Comparison of ENCODE assay signal across 31 mouse cellular contexts in genomic region chr6:99087598-99087997, GRCm38 (mm10).
DNase-seq lines count a peak whose midpoint lies in the region; ATAC-seq and TF ChIP-seq lines count a peak whose summit lies in the region.
"Had no signal": no experiment of that assay in that cellular context is flagged by ENCODE, and none has a peak within 500 bp of the region (broad histone marks: within the 10 kb centered on the region; RNA-seq: fewer than 3 reads in every experiment).

No protein-coding gene starts in this region.

- ATAC-seq in heart, embryonic 14.5 days (ENCODE audit: insufficient number of reproducible peaks, insufficient read depth, low FRiP score, low read depth): no peak
- ATAC-seq: forebrain, embryonic 16.5 days; hindbrain, embryonic 16.5 days; lung, postnatal 0 days had no signal

- TF ChIP-seq POLR2A in heart, adult 2 months (IDR thresholded peaks at IDR 0.05; ENCODE audit: insufficient read depth, low read depth, low read length): no peak
- no peak for TF ChIP-seq POLR2A in liver, adult 2 months (IDR thresholded peaks at IDR 0.05; ENCODE audit: extremely low read depth, insufficient read depth, low read length)

- no peak for TF ChIP-seq EP300 in heart, adult 2 months (IDR thresholded peaks at IDR 0.05; ENCODE audit: insufficient read depth, low read depth, low read length)

- H3K4me1 ChIP-seq in heart, adult 2 months (ENCODE audit: control insufficient read depth, insufficient read depth, low read length): peaks cover 6% of the 10 kb centered on the region; the same call in 1 of the 2 replicates
- peaks cover 9% of the 10 kb centered on the region for H3K4me1 ChIP-seq in liver, adult 2 months (ENCODE audit: control insufficient read depth, insufficient read depth, low read length)
- H3K4me1 ChIP-seq in heart, embryonic 14.5 days (ENCODE audit: control insufficient read depth in 2 of 2, insufficient read depth in 2 of 2, low read length in 2 of 2): peaks cover 11 to 38% of the 10 kb centered on the region in 2 experiments
- H3K4me1 ChIP-seq: midbrain, embryonic 12.5 days; neural tube, embryonic 12.5 days had no signal

- H3K4me2 ChIP-seq in heart, embryonic 14.5 days (ENCODE audit: low read length): no peak overlapping the region
- H3K4me2 ChIP-seq: embryonic facial prominence, embryonic 12.5 days; kidney, embryonic 15.5 days; limb, embryonic 13.5 days; liver, embryonic 13.5 days; midbrain, embryonic 12.5 days; neural tube, embryonic 12.5 days had no signal

- no peak for TF ChIP-seq CTCF in heart, adult 2 months (IDR thresholded peaks at IDR 0.05)
- no peak for TF ChIP-seq CTCF in liver, adult 2 months (IDR thresholded peaks at IDR 0.05; ENCODE audit: low read depth, low read length)
- no peak for TF ChIP-seq CTCF in left cerebral cortex, adult 2 months (IDR thresholded peaks at IDR 0.05)

- no peak overlapping the region for H3K4me3 ChIP-seq in heart, adult 2 months
- H3K4me3 ChIP-seq in liver, adult 2 months (ENCODE audit: insufficient read depth, low read depth, low read length): no peak overlapping the region
- no peak overlapping the region for H3K4me3 ChIP-seq in heart, embryonic 14.5 days (ENCODE audit: control insufficient read depth in 1 of 2, insufficient read depth in 1 of 2, low read depth in 1 of 2, low read length in 2 of 2)
- H3K4me3 ChIP-seq in left cerebral cortex, adult 2 months: no peak overlapping the region
- H3K4me3 ChIP-seq: embryonic facial prominence, embryonic 12.5 days; kidney, embryonic 15.5 days; limb, embryonic 13.5 days; liver, embryonic 13.5 days; megakaryocyte, embryonic 14.5 days; midbrain, embryonic 12.5 days; myocyte; neural tube, embryonic 12.5 days had no signal

- H3K27ac ChIP-seq in heart, adult 2 months: peak overlapping the region; percentile 36; the same call in 1 of the 2 replicates
- H3K27ac ChIP-seq in liver, adult 2 months (replicated peaks; ENCODE audit: insufficient read depth, low read depth, low read length): no peak overlapping the region
- H3K27ac ChIP-seq in heart, embryonic 14.5 days (replicated peaks in 1 of 2; ENCODE audit: control insufficient read depth in 1 of 2, insufficient read depth in 1 of 2, low read depth in 2 of 2, low read length in 2 of 2): peak overlapping the region; percentile 2 to 35; a peak in 2 of 4 replicates
- no peak overlapping the region for H3K27ac ChIP-seq in left cerebral cortex, adult 2 months
- H3K27ac ChIP-seq: embryonic facial prominence, embryonic 12.5 days; kidney, embryonic 15.5 days; limb, embryonic 13.5 days; liver, embryonic 13.5 days; midbrain, embryonic 12.5 days; neural tube, embryonic 12.5 days had no signal

- no peaks in the 10 kb centered on the region for H3K79me2 ChIP-seq in heart, adult 2 months (replicated peaks; ENCODE audit: control insufficient read depth, insufficient read depth, low read length)
- H3K79me2 ChIP-seq in liver, adult 2 months (ENCODE audit: control insufficient read depth, insufficient read depth, low read length): peaks cover 9% of the 10 kb centered on the region; the same call in 1 of the 2 replicates

- H3K9ac ChIP-seq in heart, adult 2 months (ENCODE audit: low read depth, low read length): no peak overlapping the region
- no peak overlapping the region for H3K9ac ChIP-seq in liver, adult 2 months (ENCODE audit: low read depth, low read length)
- no peak overlapping the region for H3K9ac ChIP-seq in heart, embryonic 14.5 days (ENCODE audit: low read length)
- H3K9ac ChIP-seq: embryonic facial prominence, embryonic 12.5 days; kidney, embryonic 15.5 days; limb, embryonic 13.5 days; liver, embryonic 13.5 days; midbrain, embryonic 12.5 days; neural tube, embryonic 12.5 days had no signal

- H3K36me3 ChIP-seq in heart, adult 2 months (ENCODE audit: control insufficient read depth, insufficient read depth, low read length): peaks cover under 1% of the 10 kb centered on the region
- no peaks in the 10 kb centered on the region for H3K36me3 ChIP-seq in liver, adult 2 months (ENCODE audit: control insufficient read depth, insufficient read depth, low read length)
- 0 out of 2 replicates have a peak, but pooled peaks cover 3% of the 10 kb centered on the region for H3K36me3 ChIP-seq in heart, embryonic 14.5 days (ENCODE audit: control insufficient read depth, insufficient read depth, low read length)
- H3K36me3 ChIP-seq: embryonic facial prominence, embryonic 12.5 days; kidney, embryonic 15.5 days; midbrain, embryonic 12.5 days; neural tube, embryonic 12.5 days had no signal

- H3K9me3 ChIP-seq in heart, embryonic 14.5 days (ENCODE audit: control insufficient read depth, low read length): no peaks in the 10 kb centered on the region
- H3K9me3 ChIP-seq: embryonic facial prominence, embryonic 12.5 days; G1E; kidney, embryonic 15.5 days; limb, embryonic 13.5 days; liver, embryonic 13.5 days; megakaryocyte, embryonic 14.5 days; midbrain, embryonic 12.5 days; neural tube, embryonic 12.5 days had no signal

- peak; percentile 35 for DNase-seq in adrenal gland, postnatal 14 days
- DNase-seq in adrenal gland, adult 18-20 months (ENCODE audit: low spot score in 2 of 2): no peak
- DNase-seq in heart, adult 2 months: peak in 1 of 2 experiments; percentile 32
- no peak for DNase-seq in heart, postnatal 4 days
- DNase-seq in liver, adult 2 months (ENCODE audit: extremely low read depth, low read depth, low spot score): peak; percentile 87
- no peak for DNase-seq in liver
- DNase-seq in left cerebral cortex, adult 2 months (ENCODE audit: extremely low spot score in 1 of 2, low spot score in 2 of 2): no peak
- DNase-seq: adrenal gland, postnatal 36 days; cerebellum, postnatal 36 days; embryo, embryonic 11 days; kidney, adult 18-20 months; kidney, postnatal 25 days; liver, embryonic 13.5 days; lung, adult 18-20 months; lung, postnatal 4 days; right cerebral cortex, postnatal 25 days; spleen, adult 18-20 months; thymus, adult 2 months; thymus, postnatal 36 days had no signal

- intact Hi-C loops in heart, adult 2 months (cut with DNase I): no loop called here
- intact Hi-C loops in left cerebral cortex, adult 2 months (cut with DNase I): no loop called here

- H3K27me3 ChIP-seq in heart, adult 2 months (ENCODE audit: control insufficient read depth, insufficient read depth, low read length): no peaks in the 10 kb centered on the region
- H3K27me3 ChIP-seq in liver, adult 2 months (ENCODE audit: control insufficient read depth, insufficient read depth, low read length): no peaks in the 10 kb centered on the region
- H3K27me3 ChIP-seq in heart, embryonic 14.5 days (ENCODE audit: control insufficient read depth, insufficient read depth, low read length): no peaks in the 10 kb centered on the region
- H3K27me3 ChIP-seq: embryonic facial prominence, embryonic 12.5 days; kidney, embryonic 15.5 days; limb, embryonic 13.5 days; liver, embryonic 13.5 days; megakaryocyte, embryonic 14.5 days; midbrain, embryonic 12.5 days; neural tube, embryonic 12.5 days had no signal

- 51% methylated on average over 7 of the region's 7 CpGs for WGBS in heart, adult 2 months
- WGBS in liver, adult 2 months: 33% methylated on average over 7 of the region's 7 CpGs
- WGBS in heart, embryonic 14.5 days: 51% methylated on average over 7 of the region's 7 CpGs

Comparison
In these comparisons a context has a peak if more than half of its experiments do, and no peak if none do; other contexts are left out.
1. DNase-seq: peak in adrenal gland, postnatal 14 days (single experiment) and liver, adult 2 months (single experiment); none in adrenal gland, adult 18-20 months (0 of 2), heart, postnatal 4 days (single experiment), liver (single experiment) and left cerebral cortex, adult 2 months (0 of 2).
2. H3K27ac ChIP-seq: peak in heart, adult 2 months (single experiment) and heart, embryonic 14.5 days (2 of 2); none in liver, adult 2 months (single experiment) and left cerebral cortex, adult 2 months (single experiment).